ENCODE assay signal across 10 mouse cellular contexts in the genomic region with DNA sequence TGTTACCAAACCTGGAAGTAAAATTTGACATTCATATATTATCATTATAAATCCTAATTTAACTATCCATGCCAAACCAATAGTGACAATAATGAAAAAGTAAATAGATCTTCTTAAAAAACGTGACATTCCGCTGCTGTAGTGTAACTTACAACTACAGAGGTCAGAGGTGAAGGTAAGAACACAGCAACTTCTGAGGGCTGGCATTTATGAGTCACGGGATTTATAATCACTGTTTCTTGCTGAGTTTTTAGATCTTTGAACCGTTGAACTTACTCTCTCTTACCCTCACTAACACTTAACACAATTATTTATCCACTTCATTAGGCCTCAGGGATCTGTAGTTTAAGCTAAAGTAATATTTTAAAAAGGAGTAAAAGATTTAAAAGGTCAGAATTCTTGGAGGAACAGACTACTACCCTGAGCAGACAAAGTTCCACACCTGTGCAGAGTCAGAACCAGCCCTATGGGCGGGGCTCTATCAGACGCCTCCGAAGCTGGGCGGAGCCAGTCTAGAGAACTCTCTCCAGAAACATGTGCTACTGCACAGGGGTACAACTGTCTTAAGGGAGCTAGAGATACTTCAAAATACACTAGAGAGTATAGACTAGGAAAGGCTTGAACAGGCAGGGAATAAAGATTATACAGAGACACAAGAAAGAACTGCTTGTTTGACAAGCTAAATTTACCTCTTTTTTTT. TPM values are rescaled to one million over a fixed set of nuclear protein-coding genes. Genes with fewer than 3 reads are reported as not detected.
DNase-seq lines count a peak whose midpoint lies in the region; ATAC-seq and TF ChIP-seq lines count a peak whose summit lies in the region.
"Had no signal": no experiment of that assay in that cellular context is flagged by ENCODE, and none has a peak within 500 bp of the region (broad histone marks: within the 10 kb centered on the region; RNA-seq: fewer than 3 reads in every experiment).

No protein-coding gene starts in this region.

- no peak overlapping the region for H3K27ac ChIP-seq in intestine, embryonic 15.5 days
- peak overlapping the region; percentile 62 for H3K27ac ChIP-seq in liver, embryonic 15.5 days (replicated peaks)
- H3K27ac ChIP-seq in cerebellum, adult 2 months (ENCODE audit: insufficient read depth, low read length) = no peak overlapping the region

- 0 out of 2 replicates have a peak, but pooled peaks cover 2% of the 10 kb centered on the region for H3K4me1 ChIP-seq in intestine, embryonic 15.5 days (replicated peaks)
- peaks cover 63% of the 10 kb centered on the region for H3K4me1 ChIP-seq in liver, embryonic 15.5 days (replicated peaks)
- no peaks in the 10 kb centered on the region for H3K4me1 ChIP-seq in cerebellum, adult 2 months (ENCODE audit: control insufficient read depth, insufficient read depth, low read length)

- H3K36me3 ChIP-seq in intestine, embryonic 15.5 days = no peaks in the 10 kb centered on the region
- H3K36me3 ChIP-seq in liver, embryonic 15.5 days (replicated peaks) = peaks cover 47% of the 10 kb centered on the region

- peak; percentile 80 for ATAC-seq in intestine, embryonic 15.5 days
- peak; percentile 81 for ATAC-seq in liver, embryonic 15.5 days (ENCODE audit: insufficient read depth)
- no peak for ATAC-seq in cerebellum, adult (ENCODE audit: insufficient number of reproducible peaks, low FRiP score, low TSS enrichment)

- WGBS in intestine, embryonic 15.5 days = 53% methylated on average over 8 of the region's 8 CpGs
- WGBS in liver, embryonic 15.5 days (ENCODE audit: insufficient replicate concordance) = 49% methylated on average over 8 of the region's 8 CpGs
- 77% methylated on average over 8 of the region's 8 CpGs for WGBS in cerebellum, adult 2 months

- H3K4me3 ChIP-seq in intestine, embryonic 15.5 days (replicated peaks) = no peak overlapping the region
- no peak overlapping the region for H3K4me3 ChIP-seq in liver, embryonic 15.5 days (replicated peaks)
- H3K4me3 ChIP-seq in cerebellum, adult 2 months (replicated peaks; ENCODE audit: insufficient read depth, low read depth, low read length) = no peak overlapping the region

- H3K9me3 ChIP-seq in intestine, embryonic 15.5 days = no peaks in the 10 kb centered on the region
- H3K9me3 ChIP-seq in liver, embryonic 15.5 days (replicated peaks) = no peaks in the 10 kb centered on the region

- H3K9ac ChIP-seq in intestine, embryonic 15.5 days = no peak overlapping the region
- no peak overlapping the region for H3K9ac ChIP-seq in liver, embryonic 15.5 days
- H3K9ac ChIP-seq: lung, embryonic 14.5 days had no signal

- TF ChIP-seq POLR2A in cerebellum, adult 2 months (IDR thresholded peaks at IDR 0.05; ENCODE audit: borderline replicate concordance, insufficient read depth, low read length) = no peak

- no peak for TF ChIP-seq CTCF in cerebellum, adult 2 months (IDR thresholded peaks at IDR 0.05; ENCODE audit: borderline replicate concordance, insufficient read depth, low read depth, low read length)

- DNase-seq in adrenal gland, postnatal 25 days = peak; percentile 22
- DNase-seq in adrenal gland, adult 8-10 months = no peak
- DNase-seq in B cell, adult 2 months = peak; percentile 43 to 48
- no peak for DNase-seq in cerebellum, adult 2 months
- no peak for DNase-seq in cerebellum, postnatal 4 days (ENCODE audit: low spot score in 2 of 2)
- DNase-seq: lung, embryonic 14.5 days; right cerebral cortex, postnatal 4 days had no signal

- no peak overlapping the region for H3K4me2 ChIP-seq in intestine, embryonic 15.5 days (replicated peaks)
- H3K4me2 ChIP-seq in liver, embryonic 15.5 days = peak overlapping the region; percentile 32
- H3K4me2 ChIP-seq: lung, embryonic 14.5 days had no signal

- no peaks in the 10 kb centered on the region for H3K27me3 ChIP-seq in intestine, embryonic 15.5 days (replicated peaks)
- no peaks in the 10 kb centered on the region for H3K27me3 ChIP-seq in liver, embryonic 15.5 days
- no peaks in the 10 kb centered on the region for H3K27me3 ChIP-seq in cerebellum, adult 2 months (ENCODE audit: control insufficient read depth, insufficient read depth, low read length)

RNA-seq across cellular contexts. Expression of gene Cltc, which starts 19.9 kb away (rescaled TPM):
- 268 and 379 TPM in 2 replicates for total RNA-seq in adrenal gland, postnatal 25 days (2021)
- 100 to 1,000 TPM; 283 to 302 (median 294) TPM for total RNA-seq in adrenal gland, adult 8-10 months (2022)
- 134 and 135 TPM in 2 replicates for polyA plus RNA-seq in intestine, embryonic 15.5 days (2015; fragmentation: Nextera tagmentation; extraction: Ambion mirVana)
- 79.4 and 91.3 TPM in 2 replicates for polyA plus RNA-seq in liver, embryonic 15.5 days (2015; fragmentation: Nextera tagmentation; extraction: Ambion mirVana)
- 414 and 465 TPM in 2 replicates for polyA plus RNA-seq in cerebellum, adult 2 months (2012; rRNA removed)

RNA-seq across cellular contexts. Expression of gene Ptrh2, which starts 53.7 kb away (rescaled TPM):
- 18.2 and 18.8 TPM in 2 replicates for total RNA-seq in adrenal gland, postnatal 25 days (2021)
- 10 to 100 TPM; 15.7 to 17.9 (median 17.2) TPM for total RNA-seq in adrenal gland, adult 8-10 months (2022)
- 31.0 and 33.1 TPM in 2 replicates for polyA plus RNA-seq in intestine, embryonic 15.5 days (2015; fragmentation: Nextera tagmentation; extraction: Ambion mirVana)
- 14.3 and 15.0 TPM in 2 replicates for polyA plus RNA-seq in liver, embryonic 15.5 days (2015; fragmentation: Nextera tagmentation; extraction: Ambion mirVana)
- polyA plus RNA-seq in cerebellum, adult 2 months (2012; rRNA removed) = 9.7 and 10.5 TPM in 2 replicates

RNA-seq across cellular contexts. Expression of gene Vmp1, which starts 53.8 kb away (rescaled TPM):
- total RNA-seq in adrenal gland, postnatal 25 days (2021) = 105 and 162 TPM in 2 replicates
- 100 to 1,000 TPM in 3 of 4 experiments, 10 to 100 TPM in 1; 99.8 to 209 (median 138) TPM for total RNA-seq in adrenal gland, adult 8-10 months (2022)
- polyA plus RNA-seq in intestine, embryonic 15.5 days (2015; fragmentation: Nextera tagmentation; extraction: Ambion mirVana) = 168 and 176 TPM in 2 replicates
- 80.8 and 81.0 TPM in 2 replicates for polyA plus RNA-seq in liver, embryonic 15.5 days (2015; fragmentation: Nextera tagmentation; extraction: Ambion mirVana)
- 113 and 132 TPM in 2 replicates for polyA plus RNA-seq in cerebellum, adult 2 months (2012; rRNA removed)

Comparison
In these comparisons a context has a peak if more than half of its experiments do, and no peak if none do; other contexts are left out.
1. DNase-seq: peak in adrenal gland, postnatal 25 days (single experiment) and B cell, adult 2 months (2 of 2); none in adrenal gland, adult 8-10 months (single experiment), cerebellum, adult 2 months (0 of 2) and cerebellum, postnatal 4 days (0 of 2).